Mouse (Mus musculus) Patski (cell line): ENCODE results near the gene Ppp2r5e. TPM values are rescaled to one million over a fixed set of nuclear protein-coding genes. Genes with fewer than 3 reads are reported as not detected.

Source experiments
- ATAC-seq: fragments of 100-300 bp; one replicate; pipeline ENCODE4 v1.8.0; 2021
- CTCF ChIA-PET: fragments of 350-600 bp; sonication (Branson Sonifier 250); formaldehyde crosslinking; loops from one replicate; lab custom pipeline; 2022; ENCODE audit warnings: inconsistent platforms; lab: Charles Lee
- POLR2A ChIA-PET: fragments of 350-600 bp; sonication (Branson Sonifier 250); formaldehyde crosslinking; loops from one replicate; lab custom pipeline; 2022; ENCODE audit warnings: antibody characterized with exemption, inconsistent platforms; lab: Charles Lee
- DNase-seq: peaks from one replicate; pipeline ENCODE4 v3.0.0-alpha.2; 2011; ENCODE audit warnings: low read depth, low spot score
- H3K27me3 ChIP-seq: fragments of 371-371 bp; one replicate; pipeline ENCODE4 v1.5.1; 2021
- CTCF ChIP-seq: fragments of 100-300 bp; IDR thresholded peaks from one replicate; pipeline ENCODE4 v1.5.1; 2021
- in situ Hi-C: fragments of 300-500 bp; cut with MboI; formaldehyde crosslinking; loops from 3 replicates; pipeline ENCODE4 v1.11.1; 2018; ENCODE audit warnings: low pct_unique_long_range_greater_than_20kb, mixed read lengths
- polyA plus RNA-seq: library from polyadenylated mRNA; unstranded; gene quantifications from one replicate; pipeline ENCODE4 v1.2.3, GENCODE M21; 2021

The Ppp2r5e gene
- polyA plus RNA-seq = 51.4 TPM

DNA sequence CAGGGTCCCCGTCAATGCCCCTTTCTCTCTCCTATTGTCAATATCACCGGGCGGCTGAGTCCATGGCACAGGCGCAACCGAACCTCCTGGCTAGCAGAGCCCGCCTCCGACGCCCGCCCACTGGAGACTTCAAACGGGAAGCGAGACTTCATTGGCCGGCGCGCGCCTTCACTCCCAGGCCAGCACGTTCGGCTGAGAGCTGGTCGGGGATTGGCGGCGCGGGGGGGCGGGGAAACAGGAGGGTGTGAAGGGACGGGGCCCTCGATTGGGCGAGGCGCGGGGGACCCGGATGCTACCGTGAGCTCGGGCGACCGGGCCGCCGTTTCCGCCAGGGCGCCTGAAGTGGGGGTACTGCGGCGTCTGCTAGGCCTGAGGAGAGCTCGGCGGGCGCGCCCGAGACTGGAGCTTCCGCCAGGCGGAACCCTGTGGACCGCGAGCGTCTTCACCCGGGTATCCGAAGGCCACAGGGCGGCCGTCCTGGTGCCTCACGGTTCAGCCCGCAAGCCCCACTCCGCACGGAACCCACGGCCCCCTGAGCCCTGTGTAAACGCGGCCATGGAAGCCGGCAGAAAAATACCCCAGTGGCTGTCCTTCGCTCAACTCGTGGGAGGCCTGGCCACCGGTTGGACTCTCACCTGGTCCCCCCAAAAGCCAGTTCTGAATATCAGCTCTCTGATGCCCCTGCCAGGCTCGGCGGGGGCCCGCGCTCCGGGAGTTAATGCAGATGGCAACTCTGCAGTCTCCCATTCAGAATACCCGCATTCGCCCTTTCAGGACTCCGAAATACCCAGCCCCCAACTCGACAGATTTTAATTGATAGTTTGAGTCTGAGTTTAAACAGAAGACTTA is at the start of gene Ppp2r5e:
TSS of gene Ppp2r5e (minus strand) at position 92 of the 849 bp plus-strand sequence.
- in situ Hi-C loops = loop anchor here (5.0 kb wide), 1 partner anchor 129 kb away; no protein-coding TSS in a partner anchor

DNA sequence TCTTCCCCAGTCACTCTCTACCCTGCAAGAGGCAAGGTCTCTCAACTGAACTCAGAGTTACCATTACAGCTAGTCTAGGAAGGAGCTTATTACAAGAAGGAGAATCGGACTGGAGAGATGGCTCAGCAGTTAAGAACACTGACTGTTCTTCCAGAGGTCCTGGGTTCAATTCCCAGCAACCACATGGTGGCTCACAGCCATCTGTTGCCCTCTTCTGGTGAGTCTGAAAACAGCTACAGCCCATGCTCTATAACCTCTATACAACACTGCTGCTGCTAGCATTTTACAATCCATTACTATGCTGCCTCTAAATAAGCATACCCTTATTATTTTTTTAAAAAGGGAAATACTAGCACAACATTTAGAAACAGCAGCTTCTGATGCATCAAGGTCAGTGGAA is 49.7 kb upstream of the Ppp2r5e start:
- ChIA-PET CTCF (interaction anchor here (0.7 to 1.2 kb wide), 4 partner anchors 14 to 189 kb away, joined by 3 to 4 read pairs (median 3); no protein-coding TSS in a partner anchor), POLR2A (no interaction called here)
- no peaks in the 10 kb centered on the region for H3K27me3 ChIP-seq
- peak; percentile 58 for TF ChIP-seq CTCF
- ATAC-seq (no peak), DNase-seq (no peak)
- in situ Hi-C loops = loop anchor here (25.0 kb wide), 1 partner anchor 1333 kb away; the partner anchor contains the start of gene Gm11042

More for the DNA sequence above, at the start of gene Ppp2r5e:
- POLR2A ChIA-PET = interaction anchor here (1.3 kb wide), 1 partner anchor 64 kb away, joined by 3 read pairs; no protein-coding TSS in a partner anchor
- no peaks in the 10 kb centered on the region for H3K27me3 ChIP-seq
- no peak for TF ChIP-seq CTCF
- peak; percentile 63 for DNase-seq
- CTCF ChIA-PET = interaction anchor here (0.9 to 1.4 kb wide), 3 partner anchors 9 to 132 kb away, joined by 3 to 4 read pairs (median 3); no protein-coding TSS in a partner anchor
- ATAC-seq = peak; percentile 99

DNA sequence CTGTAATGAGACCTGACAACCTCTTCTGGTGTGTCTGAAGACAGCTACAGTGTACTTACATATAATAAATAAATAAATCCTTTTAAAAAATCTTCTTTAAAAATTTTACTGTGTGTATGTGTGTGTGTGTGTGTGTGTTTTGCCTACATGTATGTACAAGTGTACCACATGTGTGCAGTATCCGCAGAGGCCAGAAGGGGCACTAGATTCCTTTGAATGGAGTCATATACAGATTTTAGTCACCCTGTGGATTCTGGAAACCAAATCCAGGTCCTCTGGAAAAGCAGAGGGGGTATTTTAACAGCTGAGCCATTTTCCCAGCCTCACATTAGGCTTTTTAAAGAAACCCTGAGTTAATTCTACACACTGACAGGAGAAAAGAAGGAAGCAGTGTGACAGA is 45.7 kb upstream of the Ppp2r5e start:
- TF ChIP-seq CTCF = no peak
- DNase-seq (no peak), ATAC-seq (no peak)
- CTCF ChIA-PET = interaction anchor here (1.0 to 1.6 kb wide), 3 partner anchors 8 to 182 kb away, joined by 3 to 4 read pairs (median 3); no protein-coding TSS in a partner anchor
- POLR2A ChIA-PET = no interaction called here
- H3K27me3 ChIP-seq = no peaks in the 10 kb centered on the region
- in situ Hi-C loops = loop anchor here (5.0 to 25.0 kb wide), 2 partner anchors 179 to 1329 kb away; partner anchors contain the start of gene Gm11042

DNA sequence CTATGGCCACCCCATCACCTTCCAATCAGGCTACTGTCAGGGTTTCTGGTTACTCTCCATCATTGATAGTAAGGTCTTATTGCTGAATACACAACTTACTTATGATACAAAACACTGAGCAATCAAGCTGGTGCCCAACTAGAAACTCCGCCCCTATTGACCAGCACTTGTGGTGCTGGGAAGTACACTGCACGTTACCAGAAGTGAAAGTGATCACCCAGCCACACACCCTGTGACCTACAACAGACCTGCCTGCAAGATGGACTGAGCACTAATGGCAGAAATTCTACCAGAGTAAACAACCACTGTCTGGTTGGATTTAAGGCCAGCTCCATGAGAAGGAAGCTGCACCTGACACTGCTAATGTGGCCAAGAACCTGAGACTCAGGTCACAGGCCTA is 42.3 kb upstream of the Ppp2r5e start:
- no peaks in the 10 kb centered on the region for H3K27me3 ChIP-seq
- ChIA-PET CTCF (no interaction called here), POLR2A (no interaction called here)
- no peak for TF ChIP-seq CTCF
- DNase-seq (no peak), ATAC-seq (no peak)
- in situ Hi-C loops = loop anchor here (25.0 kb wide), 1 partner anchor 1326 kb away; the partner anchor contains the start of gene Gm11042

DNA sequence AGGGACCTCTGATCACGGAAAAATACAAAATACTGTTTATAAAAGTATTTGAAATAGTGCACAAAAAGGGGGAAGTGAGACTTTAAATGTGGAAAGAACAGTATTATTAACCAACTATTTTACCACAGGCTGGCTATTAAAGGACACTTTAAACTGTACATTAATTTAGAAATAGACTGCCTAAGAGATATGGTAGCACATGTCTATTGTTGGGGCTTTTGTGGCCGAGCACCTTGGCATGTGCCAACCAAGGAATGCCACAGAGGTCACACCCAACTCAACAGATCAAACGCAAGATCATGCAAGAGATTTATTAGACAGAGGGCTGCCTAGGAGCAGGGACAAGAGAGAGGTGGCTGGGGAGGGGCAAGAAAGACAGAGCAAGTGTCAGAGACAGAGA is 41.1 kb upstream of the Ppp2r5e start:
- H3K27me3 ChIP-seq = no peaks in the 10 kb centered on the region
- no peak for TF ChIP-seq CTCF
- ATAC-seq (no peak), DNase-seq (no peak)
- in situ Hi-C loops = loop anchor here (25.0 kb wide), 1 partner anchor 1325 kb away; the partner anchor contains the start of gene Gm11042
- ChIA-PET POLR2A (no interaction called here), CTCF (no interaction called here)

DNA sequence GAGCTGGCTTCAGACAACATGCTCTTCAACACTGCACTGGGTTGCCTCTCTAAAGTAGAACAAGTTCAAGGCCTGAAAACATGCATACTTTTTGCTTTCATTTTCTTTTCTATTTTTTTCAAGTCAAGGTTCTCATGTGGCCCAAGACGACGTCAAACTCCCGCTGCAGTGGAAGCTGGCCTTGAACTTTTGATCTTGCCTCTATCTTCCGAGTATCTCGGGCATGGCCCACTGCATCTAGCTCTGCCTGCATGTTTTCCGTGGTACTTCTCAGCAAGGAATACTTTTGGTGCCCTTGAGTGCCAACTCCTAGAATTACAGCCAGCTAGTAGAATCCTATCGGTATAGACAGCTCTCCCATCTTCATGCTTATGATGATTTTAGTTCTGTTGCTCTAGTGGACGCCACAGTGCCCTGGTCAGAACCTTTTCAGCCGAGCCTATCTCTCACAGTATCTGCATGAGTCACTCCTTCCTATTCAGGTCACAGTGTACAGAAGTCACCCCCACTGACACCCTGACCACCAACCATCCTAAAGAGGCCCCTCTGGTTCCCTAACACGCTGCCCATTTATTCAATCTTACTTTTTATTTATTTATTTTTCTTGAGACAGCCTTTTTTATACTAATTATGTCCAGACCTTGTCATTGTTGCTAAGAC is 39.9 kb upstream of the Ppp2r5e start:
- peak; percentile 31 for TF ChIP-seq CTCF
- ChIA-PET POLR2A (no interaction called here), CTCF (no interaction called here)
- DNase-seq = no peak
- in situ Hi-C loops = loop anchor here (25.0 kb wide), 1 partner anchor 1324 kb away; the partner anchor contains the start of gene Gm11042
- no peaks in the 10 kb centered on the region for H3K27me3 ChIP-seq
- ATAC-seq = no peak

DNA sequence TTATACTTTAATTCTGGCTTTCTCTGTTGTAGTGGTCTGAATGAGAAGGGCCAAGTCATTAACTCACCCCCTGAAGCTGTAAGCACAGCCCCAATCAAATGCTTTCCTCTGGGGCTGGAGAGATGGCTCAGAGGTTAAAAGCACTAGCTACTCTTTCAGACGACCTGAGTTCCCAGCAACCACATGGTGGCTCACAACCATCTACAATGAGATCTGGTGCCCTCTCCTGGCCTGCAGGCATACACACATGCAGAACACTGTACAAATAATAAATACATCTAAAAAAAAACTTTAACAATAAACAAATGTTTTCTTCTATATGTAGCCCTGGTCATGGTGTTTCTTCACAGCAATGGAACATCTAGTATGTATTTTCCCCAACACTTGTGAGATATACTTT is 33.6 kb upstream of the Ppp2r5e start:
- TF ChIP-seq CTCF = peak; percentile 39
- H3K27me3 ChIP-seq = no peaks in the 10 kb centered on the region
- in situ Hi-C loops = loop anchor here (25.0 kb wide), 1 partner anchor 1317 kb away; the partner anchor contains the start of gene Gm11042
- ATAC-seq (no peak), DNase-seq (no peak)
- POLR2A ChIA-PET = no interaction called here
- CTCF ChIA-PET = interaction anchor here (1.0 kb wide), 1 partner anchor 136 kb away, joined by 3 read pairs; no protein-coding TSS in a partner anchor

DNA sequence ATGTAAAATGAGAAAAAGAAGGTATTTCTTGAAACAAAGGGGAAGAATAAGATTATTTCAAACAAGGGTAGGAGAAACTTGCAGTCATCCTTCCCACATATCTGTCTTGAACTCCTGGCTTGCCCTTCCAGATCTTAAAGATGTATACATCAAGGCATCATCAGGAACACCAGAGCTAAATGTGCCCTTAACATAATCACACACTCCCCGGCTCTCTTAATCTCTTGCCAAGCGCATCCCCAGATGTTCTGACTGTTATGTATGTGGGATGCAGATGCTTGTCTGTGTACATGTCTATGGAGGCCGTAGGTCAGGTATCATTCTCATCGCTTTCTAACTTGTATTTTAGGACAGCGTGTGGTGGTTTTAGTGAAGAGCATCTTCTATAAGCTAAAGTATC is 27.2 kb upstream of the Ppp2r5e start:
- no peaks in the 10 kb centered on the region for H3K27me3 ChIP-seq
- in situ Hi-C loops = no loop called here
- ChIA-PET POLR2A (no interaction called here), CTCF (interaction anchor here (1.2 kb wide), 1 partner anchor 159 kb away, joined by 4 read pairs; no protein-coding TSS in a partner anchor)
- TF ChIP-seq CTCF = no peak
- DNase-seq = no peak
- ATAC-seq = no peak

DNA sequence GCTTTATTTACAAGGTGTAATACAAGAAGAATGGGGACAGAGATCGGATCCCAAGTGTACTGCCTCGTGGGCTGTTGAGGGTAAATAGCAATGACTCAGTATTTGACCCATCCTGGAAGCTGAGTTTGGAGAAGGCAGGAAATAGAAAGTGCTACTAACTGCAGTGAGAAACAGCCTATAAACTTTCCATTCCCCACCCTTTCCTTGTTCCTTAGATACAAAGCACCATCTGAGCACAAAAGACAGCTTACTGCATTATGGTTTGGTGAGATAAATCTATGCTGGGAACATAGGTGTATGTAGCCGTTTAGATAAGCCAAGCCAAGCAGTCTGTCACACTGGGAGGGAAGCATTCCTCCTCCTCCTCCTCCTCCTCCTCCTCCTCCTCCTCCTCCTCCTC is 26.8 kb upstream of the Ppp2r5e start:
- CTCF ChIA-PET = no interaction called here
- DNase-seq = no peak

DNA sequence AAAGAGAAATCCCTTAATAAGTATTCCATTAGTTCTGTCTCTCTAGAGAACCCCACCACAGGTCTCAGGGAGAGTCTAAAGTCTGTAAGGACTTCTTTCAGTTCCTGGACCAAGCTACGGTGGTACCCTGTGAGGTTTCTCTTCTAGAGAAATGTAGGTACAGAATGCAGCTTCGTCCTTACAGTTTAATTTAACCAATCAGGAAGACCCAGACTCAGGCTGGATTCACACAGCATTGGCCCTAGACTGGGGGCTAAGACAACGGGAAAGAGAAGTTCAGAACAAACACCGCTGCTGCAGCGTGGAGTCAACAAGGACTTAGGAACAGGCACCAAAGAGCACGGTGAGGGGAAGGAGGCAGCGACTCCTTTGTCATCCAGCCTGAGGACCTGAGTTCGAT is 20.8 kb upstream of the Ppp2r5e start:
- no peaks in the 10 kb centered on the region for H3K27me3 ChIP-seq
- in situ Hi-C loops = no loop called here
- no peak for DNase-seq
- ChIA-PET CTCF (no interaction called here), POLR2A (no interaction called here)
- ATAC-seq = no peak
- no peak for TF ChIP-seq CTCF

More for the DNA sequence above, 26.8 kb upstream of the Ppp2r5e start:
- POLR2A ChIA-PET = no interaction called here
- in situ Hi-C loops = no loop called here
- no peaks in the 10 kb centered on the region for H3K27me3 ChIP-seq
- TF ChIP-seq CTCF = no peak
- no peak for ATAC-seq
